Mouse (Mus musculus) T-cell, adult 66 days (primary cell): ENCODE data around the gene Vmn2r47. TPM values are rescaled to one million over a fixed set of nuclear protein-coding genes. Genes with fewer than 3 reads are reported as not detected.

Source experiments
- total RNA-seq, 2 experiments: library from RNA; stranded (reverse); gene quantifications; 3 replicates in 1 of 2; 4 replicates in 1 of 2; pipeline ENCODE4 v1.2.4; 2023

The Vmn2r47 gene
- not detected for total RNA-seq

DNA sequence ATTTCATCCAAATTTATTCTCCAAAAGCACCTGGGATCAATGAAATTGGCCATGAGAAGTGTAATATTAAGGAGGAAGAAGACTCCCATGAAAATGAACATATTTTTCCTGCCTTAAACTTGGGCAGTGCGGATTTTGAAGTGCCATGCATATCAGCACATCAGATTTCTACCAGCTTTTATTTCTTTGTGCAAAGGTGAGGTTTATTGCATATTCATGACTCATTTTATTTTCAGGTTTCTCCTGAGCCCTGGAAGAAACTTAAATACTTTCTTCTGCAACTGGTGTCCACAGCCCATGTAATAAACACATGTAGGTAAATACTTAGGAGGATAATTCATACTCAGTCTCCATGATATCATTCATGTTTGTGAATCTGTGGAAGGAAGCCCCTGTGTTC, at the start of gene Vmn2r47:
Gene Vmn2r47 (minus strand): TSS at position 101 of the 400 bp plus-strand sequence.

DNA sequence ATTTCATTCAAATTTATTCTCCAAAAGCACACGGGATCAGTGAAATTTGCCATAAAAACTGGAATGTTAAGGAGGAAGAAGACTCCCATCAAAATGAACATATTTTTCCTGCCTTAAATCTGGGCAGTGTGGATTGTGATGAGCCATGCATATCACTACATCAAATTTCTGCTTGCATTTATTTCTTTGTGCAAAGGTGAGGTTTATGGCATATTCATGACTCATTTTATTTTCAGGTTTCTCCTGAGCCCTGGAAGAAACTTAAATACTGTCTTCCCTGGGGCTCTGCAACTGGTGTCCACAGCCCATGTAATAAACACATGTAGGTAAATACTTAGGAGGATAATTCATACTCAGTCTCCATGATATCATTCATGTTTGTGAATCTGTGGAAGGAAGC, 70.7 kb downstream of the Vmn2r47 start, which contains the start of gene Vmn2r46:
Gene Vmn2r46 (minus strand): TSS at position 101 of the 400 bp plus-strand sequence.

Other genes with a start within 250 kb of the Vmn2r47 start
- not detected for gene Vmn2r46, start 70.8 kb downstream of the Vmn2r47 start, total RNA-seq
- not detected for gene Vmn2r48, start 112.3 kb upstream of the Vmn2r47 start, total RNA-seq
- gene Vmn2r49, start 150.9 kb upstream of the Vmn2r47 start, total RNA-seq = not detected
- gene Vmn2r50, start 212.0 kb upstream of the Vmn2r47 start, total RNA-seq = not detected